Mouse (Mus musculus): ENCODE results near the gene Sp6. TPM values are rescaled to one million over a fixed set of nuclear protein-coding genes. Genes with fewer than 3 reads are reported as not detected.

Gene Sp6
- total and polyA plus RNA-seq, 3 experiments, result 0.11 to 0.21 (median 0.21) TPM

DNA sequence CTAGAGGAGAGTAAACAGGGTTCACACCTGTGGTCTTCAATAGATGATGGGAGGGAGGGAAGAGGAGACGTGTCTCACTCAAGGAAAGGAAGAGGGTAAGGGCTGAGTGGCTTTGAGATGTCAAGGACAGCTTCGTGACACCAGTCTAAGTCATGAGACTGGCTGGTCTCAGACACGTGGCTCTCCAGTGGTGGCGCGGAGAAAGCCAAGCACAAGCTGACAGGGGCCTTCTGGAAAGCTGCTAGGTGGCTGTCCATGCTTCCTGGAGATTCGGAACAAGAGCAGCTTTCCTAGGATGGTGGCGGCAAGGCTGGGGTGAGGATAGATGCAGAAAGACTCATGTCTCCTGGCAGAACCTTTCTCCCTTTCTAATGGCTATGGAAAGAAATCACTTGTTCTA is 25.7 kb downstream of the Sp6 start:
- DNase-seq, result no peak
- no peak overlapping the region for H3K27ac ChIP-seq
- TF ChIP-seq EP300 (IDR thresholded peaks at IDR 0.05; ENCODE audit: insufficient read depth, low read depth, low read length), result no peak
- no peak for TF ChIP-seq CTCF (IDR thresholded peaks at IDR 0.05)
- TF ChIP-seq POLR2A (IDR thresholded peaks at IDR 0.05; ENCODE audit: insufficient read depth, low read depth, low read length), result no peak
- no peak overlapping the region for H3K9ac ChIP-seq (ENCODE audit: low read depth, low read length)
- WGBS, result 52% methylated on average over 7 of the region's 7 CpGs
- H3K4me1 ChIP-seq (ENCODE audit: control insufficient read depth, insufficient read depth, low read length), result peaks cover 3% of the 10 kb centered on the region
- H3K79me2 ChIP-seq (replicated peaks; ENCODE audit: control insufficient read depth, insufficient read depth, low read length), result no peaks in the 10 kb centered on the region
- H3K27me3 ChIP-seq (ENCODE audit: control insufficient read depth, insufficient read depth, low read length), result no peaks in the 10 kb centered on the region
- H3K36me3 ChIP-seq (ENCODE audit: control insufficient read depth, insufficient read depth, low read length), result no peaks in the 10 kb centered on the region
- H3K4me3 ChIP-seq, result no peak overlapping the region
- intact Hi-C loops (cut with DNase I), result no loop called here

DNA sequence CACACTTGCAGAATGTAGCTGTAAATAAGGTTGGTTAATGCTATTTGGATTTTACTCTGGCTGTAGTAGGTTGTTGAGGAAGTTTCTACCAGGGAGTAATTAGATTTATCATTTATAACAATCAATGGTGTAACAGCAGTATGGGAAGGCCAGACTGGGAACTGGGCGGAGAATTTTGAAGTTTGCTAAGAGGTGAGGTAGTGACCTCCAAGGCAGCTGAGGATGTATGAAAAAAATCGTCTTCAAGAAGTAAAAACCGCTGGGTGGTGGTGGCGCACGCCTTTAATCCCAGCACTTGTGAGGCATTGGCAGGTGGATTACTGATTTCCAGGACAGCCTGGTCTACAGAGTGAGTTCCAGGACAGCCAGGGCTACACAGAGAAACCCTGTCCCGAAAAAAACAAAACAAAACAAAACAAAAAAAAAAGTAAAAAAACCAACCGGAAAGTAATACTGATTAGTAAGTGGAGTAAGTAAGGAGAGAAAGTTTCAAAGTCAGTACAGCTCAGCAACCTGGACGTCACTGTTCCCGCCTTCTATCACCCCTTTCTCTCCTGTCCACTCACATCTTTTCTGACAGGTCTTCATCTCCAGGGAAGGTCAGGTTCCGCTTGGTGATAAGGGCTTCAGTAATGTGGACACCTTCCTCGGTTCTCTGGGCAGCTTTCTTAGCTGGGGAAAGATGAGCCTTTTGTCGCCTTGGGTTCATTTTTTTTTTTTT is 27.3 kb downstream of the Sp6 start:
- Histone ChIP-seq H3K4me1 (ENCODE audit: control insufficient read depth, insufficient read depth, low read length) (peaks cover 3% of the 10 kb centered on the region), H3K27me3 (ENCODE audit: control insufficient read depth, insufficient read depth, low read length) (no peaks in the 10 kb centered on the region), H3K4me3 (no peak overlapping the region; the same call in 1 of the 2 replicates), H3K36me3 (ENCODE audit: control insufficient read depth, insufficient read depth, low read length) (no peaks in the 10 kb centered on the region), H3K79me2 (replicated peaks; ENCODE audit: control insufficient read depth, insufficient read depth, low read length) (no peaks in the 10 kb centered on the region), H3K27ac (no peak overlapping the region; the same call in 1 of the 2 replicates), H3K9ac (ENCODE audit: low read depth, low read length) (no peak overlapping the region; the same call in 1 of the 2 replicates)
- 32% methylated on average over 12 of the region's 12 CpGs for WGBS
- intact Hi-C loops (cut with DNase I), result no loop called here
- TF ChIP-seq POLR2A (IDR thresholded peaks at IDR 0.05; ENCODE audit: insufficient read depth, low read depth, low read length), result no peak
- TF ChIP-seq CTCF (IDR thresholded peaks at IDR 0.05), result no peak
- no peak for TF ChIP-seq EP300 (IDR thresholded peaks at IDR 0.05; ENCODE audit: insufficient read depth, low read depth, low read length)
- DNase-seq, result no peak

- peaks cover 3% of the 10 kb centered on the region for H3K4me1 ChIP-seq (ENCODE audit: control insufficient read depth, insufficient read depth, low read length)
Observed at GRCm38 (mm10) chr11:97041022-97041899, 28.1 kb downstream of the Sp6 start, which contains the start of the genes Lrrc46 and Mrpl10. Gene Lrrc46, minus strand, starts transcription at chr11:97041407. Gene Mrpl10, plus strand, starts transcription at chr11:97041560.

DNA sequence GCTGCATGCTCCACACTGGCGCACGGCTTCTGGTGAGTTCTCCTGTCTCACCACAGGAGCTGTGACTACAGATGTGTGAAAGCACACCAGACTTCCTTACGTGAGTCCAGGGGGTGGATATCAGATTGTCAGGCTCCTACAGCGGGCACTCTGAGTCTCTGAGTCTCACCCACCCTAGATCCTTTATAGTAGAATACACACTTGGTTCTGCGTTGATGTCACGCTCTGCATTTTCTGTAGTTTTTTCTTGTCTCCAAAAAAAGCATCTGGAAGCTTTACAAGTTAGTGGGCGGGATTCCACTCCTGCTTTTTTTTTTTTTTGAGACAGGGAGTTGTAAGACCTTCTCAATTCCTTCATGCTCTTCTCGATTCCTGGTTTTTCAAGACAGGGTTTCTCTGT is 31.7 kb downstream of the Sp6 start:
- H3K27ac ChIP-seq, result no peak overlapping the region

More at GRCm38 (mm10) chr11:97041022-97041899, 28.1 kb downstream of the Sp6 start, which contains the start of the genes Lrrc46 and Mrpl10:
- Histone ChIP-seq H3K36me3 (ENCODE audit: control insufficient read depth, insufficient read depth, low read length) (no peaks in the 10 kb centered on the region), H3K79me2 (replicated peaks; ENCODE audit: control insufficient read depth, insufficient read depth, low read length) (no peaks in the 10 kb centered on the region), H3K9ac (ENCODE audit: low read depth, low read length) (peak within 1 kb of the TSS; percentile 81), H3K27me3 (ENCODE audit: control insufficient read depth, insufficient read depth, low read length) (no peaks in the 10 kb centered on the region), H3K27ac (peak within 1 kb of the TSS; percentile 90), H3K4me3 (peak within 1 kb of the TSS; percentile 80)
- DNase-seq, result peak; percentile 88 to 89
- TF ChIP-seq CTCF (IDR thresholded peaks at IDR 0.05) (no peak), POLR2A (IDR thresholded peaks at IDR 0.05; ENCODE audit: insufficient read depth, low read depth, low read length) (peak; percentile 80), EP300 (IDR thresholded peaks at IDR 0.05; ENCODE audit: insufficient read depth, low read depth, low read length) (peak; percentile 60; the same call in 1 of the 2 replicates)
- intact Hi-C loops (cut with DNase I), result no loop called here
- WGBS, result under 1% methylated on average over 48 of the region's 48 CpGs

DNA sequence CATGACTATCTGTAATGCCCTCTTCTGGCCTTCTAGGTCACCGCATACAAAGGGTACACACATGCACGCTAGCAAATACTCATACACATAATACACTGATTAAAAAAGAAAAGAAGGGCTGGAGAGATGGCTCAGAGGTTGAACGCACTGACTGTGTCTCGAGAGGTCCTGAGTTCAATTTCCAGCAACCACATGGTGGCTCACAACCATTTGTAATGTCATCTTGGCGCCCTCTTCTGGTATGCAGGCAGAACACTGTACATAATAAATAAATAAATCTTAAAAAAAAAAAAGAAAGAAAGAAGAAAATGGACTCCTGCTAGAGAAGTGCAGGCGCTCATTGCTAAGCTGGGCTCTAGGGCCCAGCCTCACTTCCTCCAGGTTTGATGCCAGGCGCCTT is 32.7 kb downstream of the Sp6 start:
- intact Hi-C loops (cut with DNase I), result no loop called here
- no peak for DNase-seq
- Histone ChIP-seq H3K4me1 (ENCODE audit: control insufficient read depth, insufficient read depth, low read length) (peaks cover 3% of the 10 kb centered on the region), H3K79me2 (replicated peaks; ENCODE audit: control insufficient read depth, insufficient read depth, low read length) (no peaks in the 10 kb centered on the region), H3K27ac (no peak overlapping the region), H3K36me3 (ENCODE audit: control insufficient read depth, insufficient read depth, low read length) (no peaks in the 10 kb centered on the region), H3K4me3 (no peak overlapping the region), H3K9ac (ENCODE audit: low read depth, low read length) (no peak overlapping the region), H3K27me3 (ENCODE audit: control insufficient read depth, insufficient read depth, low read length) (no peaks in the 10 kb centered on the region)
- no peak for TF ChIP-seq POLR2A (IDR thresholded peaks at IDR 0.05; ENCODE audit: insufficient read depth, low read depth, low read length)
- no peak for TF ChIP-seq EP300 (IDR thresholded peaks at IDR 0.05; ENCODE audit: insufficient read depth, low read depth, low read length)
- TF ChIP-seq CTCF (IDR thresholded peaks at IDR 0.05), result peak; percentile 50
- 83% methylated on average over 7 of the region's 7 CpGs for WGBS

More for the DNA sequence above, 31.7 kb downstream of the Sp6 start:
- intact Hi-C loops (cut with DNase I), result no loop called here
- TF ChIP-seq CTCF (IDR thresholded peaks at IDR 0.05), result no peak
- no peak for TF ChIP-seq EP300 (IDR thresholded peaks at IDR 0.05; ENCODE audit: insufficient read depth, low read depth, low read length)
- TF ChIP-seq POLR2A (IDR thresholded peaks at IDR 0.05; ENCODE audit: insufficient read depth, low read depth, low read length), result no peak
- Histone ChIP-seq H3K4me1 (ENCODE audit: control insufficient read depth, insufficient read depth, low read length) (peaks cover 3% of the 10 kb centered on the region), H3K79me2 (replicated peaks; ENCODE audit: control insufficient read depth, insufficient read depth, low read length) (no peaks in the 10 kb centered on the region), H3K4me3 (no peak overlapping the region), H3K36me3 (ENCODE audit: control insufficient read depth, insufficient read depth, low read length) (no peaks in the 10 kb centered on the region), H3K9ac (ENCODE audit: low read depth, low read length) (no peak overlapping the region), H3K27me3 (ENCODE audit: control insufficient read depth, insufficient read depth, low read length) (no peaks in the 10 kb centered on the region)
- 83% methylated on average over 8 of the region's 8 CpGs for WGBS
- DNase-seq, result no peak

Data from heart, adult 2 months (tissue).